In the genomic region with DNA sequence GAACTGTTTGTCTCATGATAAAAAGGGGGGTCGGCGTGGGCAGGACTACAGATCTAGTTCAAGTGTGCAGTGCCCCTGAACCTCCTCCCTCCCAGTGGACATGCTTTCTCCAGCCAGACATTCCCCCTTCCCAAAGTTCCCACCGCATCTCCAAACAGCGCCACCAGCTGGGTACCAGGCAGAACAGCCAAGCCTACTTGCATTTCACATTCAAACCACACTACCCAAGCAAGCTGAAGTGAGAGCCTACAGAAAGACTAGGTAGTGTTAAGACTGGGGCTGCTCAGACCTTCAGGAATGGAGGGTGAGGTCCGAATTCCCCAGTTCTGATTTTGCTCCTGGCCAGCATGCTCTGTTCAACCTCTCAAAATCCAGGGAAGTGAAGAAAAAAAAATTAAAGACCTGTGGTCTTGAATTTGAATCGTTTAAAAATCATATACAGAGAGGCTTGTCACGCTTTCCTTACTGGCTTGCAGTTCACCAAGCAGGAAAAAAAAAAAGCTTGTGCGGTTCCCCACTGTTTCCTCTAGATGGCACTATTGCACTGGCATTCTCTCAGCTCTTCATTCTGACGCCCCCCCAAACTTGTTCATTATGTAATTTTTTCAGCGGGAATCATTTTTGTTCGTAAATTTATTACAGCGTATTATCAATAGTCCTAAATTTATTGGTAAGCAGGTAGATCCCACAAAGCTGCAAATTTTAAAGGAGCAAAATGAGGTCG, we compare ENCODE assay signal across 8 mouse cellular contexts.
DNase-seq lines count a peak whose midpoint lies in the region; ATAC-seq and TF ChIP-seq lines count a peak whose summit lies in the region.

No protein-coding gene starts in this region.

- H3K4me1 ChIP-seq in lung, embryonic 15.5 days = peaks cover 27% of the 10 kb centered on the region
- H3K4me1 ChIP-seq in forebrain, embryonic 16.5 days (replicated peaks; ENCODE audit: control insufficient read depth, insufficient read depth, low read length) = peaks cover 17% of the 10 kb centered on the region
- no peaks in the 10 kb centered on the region for H3K4me1 ChIP-seq in intestine, postnatal 0 days (replicated peaks; ENCODE audit: control insufficient read depth, insufficient read depth, low read length)
- peaks cover 10% of the 10 kb centered on the region for H3K4me1 ChIP-seq in megakaryocyte, embryonic 14.5 days

- peak overlapping the region; percentile 39 for H3K4me2 ChIP-seq in lung, embryonic 15.5 days
- H3K4me2 ChIP-seq in forebrain, embryonic 16.5 days (ENCODE audit: low read length) = peak overlapping the region; percentile 65
- no peak overlapping the region; the same call in 1 of the 2 replicates for H3K4me2 ChIP-seq in intestine, postnatal 0 days (replicated peaks; ENCODE audit: low read depth)

- no peak for DNase-seq in lung, postnatal 14 days
- DNase-seq in c-Kit-positive CD71-positive TER-119-negative erythroid progenitor cells, embryonic 14.5 days (ENCODE audit: low read depth) = peak; percentile 8
- DNase-seq in skeletal muscle tissue, adult 2 months (ENCODE audit: low read depth, low spot score) = peak; percentile 24
- DNase-seq in spleen, postnatal 4 days (ENCODE audit: low spot score in 2 of 2) = no peak

- no peaks in the 10 kb centered on the region for H3K9me3 ChIP-seq in lung, embryonic 15.5 days
- no peaks in the 10 kb centered on the region for H3K9me3 ChIP-seq in forebrain, embryonic 16.5 days (ENCODE audit: control insufficient read depth, low read length)
- H3K9me3 ChIP-seq in intestine, postnatal 0 days (ENCODE audit: control insufficient read depth) = no peaks in the 10 kb centered on the region
- no peaks in the 10 kb centered on the region for H3K9me3 ChIP-seq in megakaryocyte, embryonic 14.5 days

- ATAC-seq in lung, embryonic 15.5 days (ENCODE audit: borderline replicate concordance, extremely low read depth, low FRiP score, low TSS enrichment) = no peak
- ATAC-seq in forebrain, embryonic 16.5 days = peak; percentile 61
- ATAC-seq in intestine, postnatal 0 days = no peak

- 20% methylated on average over 13 of the region's 13 CpGs for WGBS in lung, embryonic 15.5 days
- WGBS in forebrain, embryonic 16.5 days = 19% methylated on average over 13 of the region's 13 CpGs
- WGBS in intestine, postnatal 0 days = 22% methylated on average over 13 of the region's 13 CpGs

- H3K4me3 ChIP-seq in lung, embryonic 15.5 days = peak overlapping the region; percentile 19; the same call in 1 of the 2 replicates
- peak overlapping the region; percentile 41 for H3K4me3 ChIP-seq in forebrain, embryonic 16.5 days (replicated peaks; ENCODE audit: low read length)
- H3K4me3 ChIP-seq in intestine, postnatal 0 days (ENCODE audit: low read depth, low read length) = no peak overlapping the region
- peak overlapping the region; percentile 23 for H3K4me3 ChIP-seq in megakaryocyte, embryonic 14.5 days (replicated peaks)

- H3K27me3 ChIP-seq in lung, embryonic 15.5 days = peaks cover 5% of the 10 kb centered on the region; the same call in 1 of the 2 replicates
- 0 out of 2 replicates have a peak, but pooled peaks cover 2% of the 10 kb centered on the region for H3K27me3 ChIP-seq in forebrain, embryonic 16.5 days (replicated peaks; ENCODE audit: control insufficient read depth, insufficient read depth, low read length)
- H3K27me3 ChIP-seq in intestine, postnatal 0 days (replicated peaks; ENCODE audit: control insufficient read depth, insufficient read depth, low read length) = no peaks in the 10 kb centered on the region; the same call in 1 of the 2 replicates
- H3K27me3 ChIP-seq in megakaryocyte, embryonic 14.5 days (replicated peaks) = peaks cover 11% of the 10 kb centered on the region

- H3K27ac ChIP-seq in lung, embryonic 15.5 days = no peak overlapping the region
- H3K27ac ChIP-seq in forebrain, embryonic 16.5 days (ENCODE audit: low read length) = no peak overlapping the region
- no peak overlapping the region for H3K27ac ChIP-seq in intestine, postnatal 0 days (ENCODE audit: low read depth, low read length)

- H3K9ac ChIP-seq in lung, embryonic 15.5 days = no peak overlapping the region
- H3K9ac ChIP-seq in forebrain, embryonic 16.5 days (replicated peaks; ENCODE audit: low read depth, low read length) = peak overlapping the region; percentile 20
- H3K9ac ChIP-seq in intestine, postnatal 0 days (ENCODE audit: low read depth, low read length) = no peak overlapping the region

- no peaks in the 10 kb centered on the region for H3K36me3 ChIP-seq in lung, embryonic 15.5 days
- H3K36me3 ChIP-seq in forebrain, embryonic 16.5 days (ENCODE audit: control insufficient read depth, insufficient read depth) = no peaks in the 10 kb centered on the region
- no peaks in the 10 kb centered on the region for H3K36me3 ChIP-seq in intestine, postnatal 0 days (ENCODE audit: control insufficient read depth, insufficient read depth)
- no peaks in the 10 kb centered on the region for H3K36me3 ChIP-seq in megakaryocyte, embryonic 14.5 days (replicated peaks; ENCODE audit: low read length)

- TF ChIP-seq CTCF in intestine, postnatal 0 days (IDR thresholded peaks at IDR 0.05; ENCODE audit: low read depth) = peak; percentile 74

Comparison
In these comparisons a context has a peak if more than half of its experiments do, and no peak if none do; other contexts are left out.
1. DNase-seq: peak in c-Kit-positive CD71-positive TER-119-negative erythroid progenitor cells, embryonic 14.5 days (single experiment) and skeletal muscle tissue, adult 2 months (single experiment); none in lung, postnatal 14 days (single experiment) and spleen, postnatal 4 days (0 of 2).